Mouse (Mus musculus): ENCODE results near the gene Adamts3.

- TF ChIP-seq FOSL1 (IDR thresholded peaks at IDR 0.05; ENCODE audit: insufficient read depth, low read length, poor library complexity, severe bottlenecking) (no peak), CTCF (IDR thresholded peaks at IDR 0.05; ENCODE audit: control insufficient read depth, insufficient read depth, insufficient read length) (no peak), MAX (IDR thresholded peaks at IDR 0.05) (no peak), CEBPB (IDR thresholded peaks at IDR 0.05; ENCODE audit: low read depth) (no peak)
These were observed 236.2 kb downstream of the Adamts3 start for GRCm38 (mm10) chr5:89646940-89647339.

Data from C2C12 (cell line).